14 mouse cellular contexts compared by ENCODE assay signal in genomic region chr6:87734136-87734535, GRCm38 (mm10). TPM values are rescaled to one million over a fixed set of nuclear protein-coding genes. Genes with fewer than 3 reads are reported as not detected.
A peak's percentile ranks its signal among the peaks of the same experiment; 100 is the strongest.
DNase-seq lines count a peak whose midpoint lies in the region; ATAC-seq and TF ChIP-seq lines count a peak whose summit lies in the region.
"Had no signal": no experiment of that assay in that cellular context is flagged by ENCODE, and none has a peak within 500 bp of the region (broad histone marks: within the 10 kb centered on the region; RNA-seq: fewer than 3 reads in every experiment).

No protein-coding gene starts in this region.

- 0 out of 2 replicates have a peak overlapping the region, but pooled peaks have one; percentile 2 for H3K27ac ChIP-seq in hindbrain, embryonic 15.5 days (replicated peaks)
- no peak overlapping the region for H3K27ac ChIP-seq in hindbrain, postnatal 0 days
- H3K27ac ChIP-seq in small intestine, adult 2 months (ENCODE audit: insufficient read depth, low read depth, low read length), result peak overlapping the region; percentile 37; the same call in 1 of the 2 replicates
- H3K27ac ChIP-seq: heart, adult 2 months; limb, embryonic 12.5 days had no signal

- H3K9ac ChIP-seq in hindbrain, embryonic 15.5 days, result no peak overlapping the region
- no peak overlapping the region for H3K9ac ChIP-seq in hindbrain, postnatal 0 days (replicated peaks; ENCODE audit: low read length)
- H3K9ac ChIP-seq: limb, embryonic 12.5 days had no signal

- no peaks in the 10 kb centered on the region for H3K9me3 ChIP-seq in hindbrain, embryonic 15.5 days
- H3K9me3 ChIP-seq in hindbrain, postnatal 0 days (ENCODE audit: low read length), result no peaks in the 10 kb centered on the region
- H3K9me3 ChIP-seq: limb, embryonic 12.5 days had no signal

- ATAC-seq in hindbrain, embryonic 15.5 days (ENCODE audit: low FRiP score, low read depth), result no peak
- ATAC-seq in hindbrain, postnatal 0 days, result no peak
- ATAC-seq: activated CD4-positive, CD25-positive, alpha-beta regulatory T cell, adult 4 months had no signal

- no peak for TF ChIP-seq POLR2A in small intestine, adult 2 months (IDR thresholded peaks at IDR 0.05; ENCODE audit: low read depth, low read length)

- H3K4me3 ChIP-seq in hindbrain, embryonic 15.5 days, result no peak overlapping the region
- H3K4me3 ChIP-seq in hindbrain, postnatal 0 days (ENCODE audit: low read length), result no peak overlapping the region
- no peak overlapping the region for H3K4me3 ChIP-seq in small intestine, adult 2 months (ENCODE audit: low read depth, low read length)
- H3K4me3 ChIP-seq: heart, adult 2 months; limb, embryonic 12.5 days had no signal

- no peaks in the 10 kb centered on the region for H3K36me3 ChIP-seq in hindbrain, embryonic 15.5 days
- H3K36me3 ChIP-seq in hindbrain, postnatal 0 days (ENCODE audit: insufficient read depth, low read length), result no peaks in the 10 kb centered on the region
- H3K36me3 ChIP-seq in small intestine, adult 2 months (ENCODE audit: control insufficient read depth, insufficient read depth, low read length), result no peaks in the 10 kb centered on the region
- H3K36me3 ChIP-seq: limb, embryonic 12.5 days had no signal

- DNase-seq in hindbrain, postnatal 0 days (ENCODE audit: low spot score), result no peak
- peak; percentile 18 for DNase-seq in kidney, adult 18-20 months
- DNase-seq in kidney, postnatal 36 days, result peak; percentile 24 to 39
- no peak for DNase-seq in adrenal gland, adult 2 months
- no peak for DNase-seq in adrenal gland, adult (ENCODE audit: inconsistent age in 2 of 2, low spot score in 1 of 2)
- DNase-seq in cerebellum, adult 9-10 months, result no peak
- DNase-seq: cerebellum, postnatal 36 days; heart, postnatal 36 days; thymus, postnatal 25 days had no signal

- peaks cover 40% of the 10 kb centered on the region for H3K4me1 ChIP-seq in hindbrain, embryonic 15.5 days (replicated peaks)
- peaks cover 9% of the 10 kb centered on the region; the same call in 1 of the 2 replicates for H3K4me1 ChIP-seq in hindbrain, postnatal 0 days (ENCODE audit: insufficient read depth, low read length)
- H3K4me1 ChIP-seq in small intestine, adult 2 months (ENCODE audit: control insufficient read depth, insufficient read depth, insufficient read length, low read length), result peaks cover 4% of the 10 kb centered on the region; the same call in 1 of the 2 replicates

- 66% methylated on average over 5 of the region's 5 CpGs for WGBS in hindbrain, embryonic 15.5 days
- 70% methylated on average over 5 of the region's 5 CpGs for WGBS in hindbrain, postnatal 0 days
- WGBS in small intestine, adult 2 months, result 54% methylated on average over 5 of the region's 5 CpGs

- H3K4me2 ChIP-seq in hindbrain, embryonic 15.5 days, result no peak overlapping the region
- H3K4me2 ChIP-seq in hindbrain, postnatal 0 days (ENCODE audit: low read depth, low read length), result no peak overlapping the region
- H3K4me2 ChIP-seq: limb, embryonic 12.5 days had no signal

- TF ChIP-seq CTCF in hindbrain, postnatal 0 days (IDR thresholded peaks at IDR 0.05; ENCODE audit: low read depth), result no peak
- TF ChIP-seq CTCF in small intestine, adult 2 months (IDR thresholded peaks at IDR 0.05; ENCODE audit: extremely low read depth, insufficient read length, insufficient replicate concordance, low read depth, low read length), result no peak

- H3K27me3 ChIP-seq in hindbrain, embryonic 15.5 days, result peaks cover 17% of the 10 kb centered on the region; the same call in 1 of the 2 replicates
- no peaks in the 10 kb centered on the region for H3K27me3 ChIP-seq in hindbrain, postnatal 0 days (ENCODE audit: insufficient read depth, low read length)
- peaks cover 37% of the 10 kb centered on the region for H3K27me3 ChIP-seq in small intestine, adult 2 months (ENCODE audit: control insufficient read depth, insufficient read depth, low read length)

RNA-seq across cellular contexts. Expression of gene Efcc1, which starts 3.5 kb away (rescaled TPM):
- 6.7 and 7.0 TPM in 2 replicates for polyA plus RNA-seq in hindbrain, embryonic 15.5 days (2015; fragmentation: Nextera tagmentation; extraction: Ambion mirVana)
- 5.4 and 22.0 TPM in 2 replicates for total RNA-seq in hindbrain, postnatal 0 days (2014; rRNA removed)
- 8.3 TPM in 2 replicates for polyA plus RNA-seq in hindbrain, postnatal 0 days (2015; fragmentation: Nextera tagmentation; extraction: Ambion mirVana)
- polyA plus RNA-seq in small intestine, adult 2 months (2012; rRNA removed), result 2.6 and 4.0 TPM in 2 replicates
- 1 to 10 TPM in 1 of 2 experiments, under 1 TPM in 1; 0.63 to 1.1 TPM for total RNA-seq in adrenal gland, adult 2 months (2021)
- 1.1 and 1.4 TPM in 2 replicates for polyA plus RNA-seq in adrenal gland, adult 2 months (2012; rRNA removed)

RNA-seq across cellular contexts. Expression of gene Gp9, which starts 43.7 kb away (rescaled TPM):
- polyA plus RNA-seq in hindbrain, embryonic 15.5 days (2015; fragmentation: Nextera tagmentation; extraction: Ambion mirVana), result 0.55 and 0.99 TPM in 2 replicates
- 0.32 TPM in 1 of 2 replicates, not detected in the other for total RNA-seq in hindbrain, postnatal 0 days (2014; rRNA removed)
- polyA plus RNA-seq in hindbrain, postnatal 0 days (2015; fragmentation: Nextera tagmentation; extraction: Ambion mirVana), result 0.20 and 0.34 TPM in 2 replicates
- polyA plus RNA-seq in small intestine, adult 2 months (2012; rRNA removed), result 1.7 TPM in 1 of 2 replicates, not detected in the other
- under 1 TPM in 1 of 2 experiments, not detected in 1; 0.45 TPM for total RNA-seq in adrenal gland, adult 2 months (2021)
- polyA plus RNA-seq in adrenal gland, adult 2 months (2012; rRNA removed), result 0.84 and 1.0 TPM in 2 replicates
- polyA plus RNA-seq: activated CD4-positive, CD25-positive, alpha-beta regulatory T cell, adult 4 months had no signal

Comparison
In these comparisons a context has a peak if more than half of its experiments do, and no peak if none do; other contexts are left out.
1. DNase-seq: peak in kidney, adult 18-20 months (single experiment) and kidney, postnatal 36 days (2 of 2); none in hindbrain, postnatal 0 days (single experiment), adrenal gland, adult 2 months (single experiment), adrenal gland, adult (0 of 2) and cerebellum, adult 9-10 months (single experiment).